Mouse (Mus musculus): ENCODE measurements around the gene Tcf19. TPM values are rescaled to one million over a fixed set of nuclear protein-coding genes. Genes with fewer than 3 reads are reported as not detected.

Tcf19 gene
- polyA plus RNA-seq, 1 experiment from 2014 or later, result 39.5 TPM

DNA sequence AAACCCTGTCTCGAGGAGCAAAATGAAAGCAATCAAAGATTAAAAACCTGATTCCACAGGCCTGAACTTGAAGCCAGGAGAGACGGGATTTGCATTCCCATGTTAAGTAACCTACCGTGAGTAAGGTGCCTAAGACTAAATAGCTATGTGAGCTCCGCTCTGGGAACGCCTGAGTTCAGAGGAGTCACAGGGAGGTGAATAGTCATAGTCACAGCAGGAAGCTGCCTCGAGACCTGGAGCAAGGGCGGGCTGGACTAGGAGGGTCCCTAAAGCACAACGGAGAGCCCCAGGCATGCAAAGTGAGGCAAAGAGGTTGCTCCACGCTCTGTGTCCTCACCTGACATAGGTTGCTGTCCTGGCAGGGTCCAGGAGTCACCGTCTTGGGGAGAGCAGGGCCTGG, 22.9 kb upstream of the Tcf19 start:
- Histone ChIP-seq H3K4me3 (ENCODE audit: low read depth, low read length) (no peak overlapping the region), H3K9ac (ENCODE audit: low read depth, low read length) (no peak overlapping the region), H3K4me1 (ENCODE audit: control insufficient read depth, low read depth, low read length) (no peaks in the 10 kb centered on the region), H3K27ac (ENCODE audit: low read length) (no peak overlapping the region), H3K36me3 (ENCODE audit: control insufficient read depth, insufficient read depth) (no peaks in the 10 kb centered on the region), H3K27me3 (ENCODE audit: control insufficient read depth, insufficient read depth, low read depth, low read length) (no peaks in the 10 kb centered on the region), H3K9me3 (replicated peaks; ENCODE audit: control insufficient read depth, low read length) (no peaks in the 10 kb centered on the region), H3K4me2 (ENCODE audit: low read depth, low read length) (no peak overlapping the region)
- 48% methylated on average over 10 of the region's 10 CpGs for WGBS (ENCODE audit: insufficient replicate concordance)
- ATAC-seq (ENCODE audit: low read depth), result no peak

DNA sequence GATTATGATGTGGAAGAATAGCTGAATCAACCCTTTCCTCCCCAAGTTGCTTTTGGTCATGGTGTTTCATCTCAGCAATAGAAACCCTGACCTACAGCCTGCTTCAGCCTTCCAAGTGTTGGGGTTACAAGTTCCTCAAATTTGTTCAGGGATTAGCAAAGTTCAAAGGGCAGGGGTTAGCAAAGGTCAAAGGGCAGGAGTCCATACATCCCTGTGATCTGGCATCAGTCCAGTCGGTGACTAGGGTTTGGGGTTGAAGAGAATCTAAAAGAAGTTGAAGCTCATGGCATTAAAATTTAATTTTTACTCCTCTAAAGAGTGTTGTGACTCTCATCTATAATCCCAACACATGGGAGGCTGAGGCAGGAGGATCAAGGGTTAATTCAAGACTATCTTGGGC, 21.9 kb upstream of the Tcf19 start:
- ATAC-seq (ENCODE audit: low read depth), result no peak
- Histone ChIP-seq H3K4me2 (ENCODE audit: low read depth, low read length) (no peak overlapping the region), H3K36me3 (ENCODE audit: control insufficient read depth, insufficient read depth) (no peaks in the 10 kb centered on the region), H3K9ac (ENCODE audit: low read depth, low read length) (no peak overlapping the region), H3K27me3 (ENCODE audit: control insufficient read depth, insufficient read depth, low read depth, low read length) (no peaks in the 10 kb centered on the region), H3K9me3 (replicated peaks; ENCODE audit: control insufficient read depth, low read length) (no peaks in the 10 kb centered on the region), H3K27ac (ENCODE audit: low read length) (no peak overlapping the region), H3K4me3 (ENCODE audit: low read depth, low read length) (no peak overlapping the region), H3K4me1 (ENCODE audit: control insufficient read depth, low read depth, low read length) (no peaks in the 10 kb centered on the region)
- WGBS (ENCODE audit: insufficient replicate concordance), result 49% methylated on average over 1 of the region's 1 CpGs

- no peak overlapping the region for H3K9ac ChIP-seq (ENCODE audit: low read depth, low read length)
- no peak overlapping the region for H3K4me2 ChIP-seq (ENCODE audit: low read depth, low read length)
- ATAC-seq (ENCODE audit: low read depth), result no peak
- no peaks in the 10 kb centered on the region for H3K4me1 ChIP-seq (ENCODE audit: control insufficient read depth, low read depth, low read length)
- no peaks in the 10 kb centered on the region for H3K36me3 ChIP-seq (ENCODE audit: control insufficient read depth, insufficient read depth)
- no peaks in the 10 kb centered on the region for H3K27me3 ChIP-seq (ENCODE audit: control insufficient read depth, insufficient read depth, low read depth, low read length)
- no peak overlapping the region for H3K27ac ChIP-seq (ENCODE audit: low read length)
- 55% methylated on average over 4 of the region's 4 CpGs for WGBS (ENCODE audit: insufficient replicate concordance)
- no peak overlapping the region for H3K4me3 ChIP-seq (ENCODE audit: low read depth, low read length)
- no peaks in the 10 kb centered on the region for H3K9me3 ChIP-seq (replicated peaks; ENCODE audit: control insufficient read depth, low read length)
These were observed 20.8 kb upstream of the Tcf19 start for GRCm38 (mm10) chr17:35537421-35537820.

GRCm38 (mm10) chr17:35534343-35534742, 17.7 kb upstream of the Tcf19 start:
- Histone ChIP-seq H3K9me3 (replicated peaks; ENCODE audit: control insufficient read depth, low read length) (no peaks in the 10 kb centered on the region), H3K27ac (ENCODE audit: low read length) (no peak overlapping the region), H3K4me1 (ENCODE audit: control insufficient read depth, low read depth, low read length) (no peaks in the 10 kb centered on the region), H3K4me3 (ENCODE audit: low read depth, low read length) (no peak overlapping the region), H3K36me3 (ENCODE audit: control insufficient read depth, insufficient read depth) (no peaks in the 10 kb centered on the region), H3K4me2 (ENCODE audit: low read depth, low read length) (no peak overlapping the region), H3K9ac (ENCODE audit: low read depth, low read length) (no peak overlapping the region), H3K27me3 (ENCODE audit: control insufficient read depth, insufficient read depth, low read depth, low read length) (no peaks in the 10 kb centered on the region)
- 9% methylated on average over 6 of the region's 6 CpGs for WGBS (ENCODE audit: insufficient replicate concordance)
- no peak for ATAC-seq (ENCODE audit: low read depth)

DNA sequence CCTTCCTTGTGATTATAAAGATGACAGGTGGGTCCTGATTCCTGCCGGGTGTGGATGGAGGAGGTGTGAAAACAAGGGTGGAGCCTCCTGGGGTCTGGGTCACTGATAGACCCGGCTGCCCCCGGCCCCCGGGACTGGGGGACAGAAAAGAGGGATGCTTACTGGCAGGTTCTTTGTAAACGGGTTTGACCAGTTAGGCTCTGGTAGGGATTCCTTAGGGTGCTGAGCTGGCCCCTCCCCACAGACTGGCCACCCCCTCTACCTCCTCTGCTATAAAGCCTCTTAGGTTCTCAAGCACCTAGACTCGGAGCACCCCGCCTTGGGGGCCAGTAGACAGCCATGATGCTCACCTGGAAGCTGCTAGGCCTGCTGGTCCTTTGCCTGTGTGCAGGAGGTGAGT, 16.3 kb upstream of the Tcf19 start, which contains the start of gene Psors1c2:
Gene Psors1c2 (plus strand): TSS at position 301 of the 400 bp plus-strand sequence.
- ATAC-seq (ENCODE audit: low read depth), result no peak
- no peaks in the 10 kb centered on the region for H3K4me1 ChIP-seq (ENCODE audit: control insufficient read depth, low read depth, low read length)
- no peak within 1 kb of the TSS for H3K4me2 ChIP-seq (ENCODE audit: low read depth, low read length)
- no peak within 1 kb of the TSS for H3K27ac ChIP-seq (ENCODE audit: low read length)
- no peaks in the 10 kb centered on the region; the same call in 1 of the 2 replicates for H3K36me3 ChIP-seq (ENCODE audit: control insufficient read depth, insufficient read depth)
- 17% methylated on average over 7 of the region's 7 CpGs for WGBS (ENCODE audit: insufficient replicate concordance)
- H3K9me3 ChIP-seq (replicated peaks; ENCODE audit: control insufficient read depth, low read length), result no peaks in the 10 kb centered on the region
- no peaks in the 10 kb centered on the region for H3K27me3 ChIP-seq (ENCODE audit: control insufficient read depth, insufficient read depth, low read depth, low read length)
- H3K9ac ChIP-seq (ENCODE audit: low read depth, low read length), result no peak within 1 kb of the TSS
- H3K4me3 ChIP-seq (ENCODE audit: low read depth, low read length), result no peak within 1 kb of the TSS

DNA sequence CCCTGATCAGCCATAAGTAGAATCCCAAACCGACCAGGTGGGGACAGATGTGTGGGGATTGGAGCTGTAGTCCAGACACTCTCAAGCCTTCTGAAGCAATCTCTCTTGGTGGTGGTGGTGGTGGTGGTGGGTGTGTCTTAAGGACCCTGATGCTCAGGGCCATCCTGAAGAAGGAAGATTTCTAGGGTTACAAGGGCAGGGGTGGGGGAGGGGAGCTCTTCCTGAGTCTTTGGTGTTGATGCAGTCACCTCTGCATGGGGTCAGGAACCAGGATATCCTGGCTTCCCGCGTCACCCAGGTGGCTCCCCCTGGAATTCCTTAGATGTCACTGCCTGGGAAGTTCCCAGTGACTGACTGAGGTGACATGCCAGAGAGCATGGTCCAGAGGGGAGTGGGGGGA, 15.7 kb upstream of the Tcf19 start:
- Histone ChIP-seq H3K27me3 (ENCODE audit: control insufficient read depth, insufficient read depth, low read depth, low read length) (no peaks in the 10 kb centered on the region), H3K36me3 (ENCODE audit: control insufficient read depth, insufficient read depth) (no peaks in the 10 kb centered on the region; the same call in 1 of the 2 replicates), H3K4me2 (ENCODE audit: low read depth, low read length) (no peak overlapping the region), H3K9ac (ENCODE audit: low read depth, low read length) (no peak overlapping the region), H3K9me3 (replicated peaks; ENCODE audit: control insufficient read depth, low read length) (no peaks in the 10 kb centered on the region), H3K4me1 (ENCODE audit: control insufficient read depth, low read depth, low read length) (no peaks in the 10 kb centered on the region), H3K27ac (ENCODE audit: low read length) (no peak overlapping the region), H3K4me3 (ENCODE audit: low read depth, low read length) (no peak overlapping the region)
- no peak for ATAC-seq (ENCODE audit: low read depth)
- 11% methylated on average over 3 of the region's 3 CpGs for WGBS (ENCODE audit: insufficient replicate concordance)

DNA sequence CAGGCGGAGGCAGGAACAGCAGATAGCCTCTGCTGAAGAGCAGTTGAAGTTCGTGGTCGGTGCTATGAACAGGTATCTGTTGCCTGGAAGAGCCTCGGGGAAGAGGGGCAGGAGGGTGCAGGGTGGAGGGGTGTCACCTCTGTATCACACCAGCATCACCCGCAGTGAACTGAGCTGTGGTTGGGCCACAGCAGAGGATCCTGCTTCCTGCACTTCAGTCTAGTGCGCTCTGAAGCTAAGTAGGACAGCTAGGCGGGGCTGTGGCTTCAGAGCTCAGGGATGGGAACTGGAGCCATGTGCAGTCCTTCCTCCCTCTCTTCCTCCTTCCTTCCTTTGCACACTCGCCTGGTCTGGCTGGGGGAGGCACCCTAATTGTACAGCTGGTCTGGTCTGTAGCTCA, 10.0 kb upstream of the Tcf19 start:
- WGBS (ENCODE audit: insufficient replicate concordance), result 42% methylated on average over 8 of the region's 8 CpGs
- Histone ChIP-seq H3K27me3 (ENCODE audit: control insufficient read depth, insufficient read depth, low read depth, low read length) (no peaks in the 10 kb centered on the region), H3K27ac (ENCODE audit: low read length) (no peak overlapping the region), H3K4me1 (ENCODE audit: control insufficient read depth, low read depth, low read length) (no peaks in the 10 kb centered on the region), H3K4me3 (ENCODE audit: low read depth, low read length) (no peak overlapping the region), H3K36me3 (ENCODE audit: control insufficient read depth, insufficient read depth) (peaks cover 3% of the 10 kb centered on the region), H3K4me2 (ENCODE audit: low read depth, low read length) (no peak overlapping the region), H3K9me3 (replicated peaks; ENCODE audit: control insufficient read depth, low read length) (no peaks in the 10 kb centered on the region), H3K9ac (ENCODE audit: low read depth, low read length) (no peak overlapping the region)
- no peak for ATAC-seq (ENCODE audit: low read depth)

DNA sequence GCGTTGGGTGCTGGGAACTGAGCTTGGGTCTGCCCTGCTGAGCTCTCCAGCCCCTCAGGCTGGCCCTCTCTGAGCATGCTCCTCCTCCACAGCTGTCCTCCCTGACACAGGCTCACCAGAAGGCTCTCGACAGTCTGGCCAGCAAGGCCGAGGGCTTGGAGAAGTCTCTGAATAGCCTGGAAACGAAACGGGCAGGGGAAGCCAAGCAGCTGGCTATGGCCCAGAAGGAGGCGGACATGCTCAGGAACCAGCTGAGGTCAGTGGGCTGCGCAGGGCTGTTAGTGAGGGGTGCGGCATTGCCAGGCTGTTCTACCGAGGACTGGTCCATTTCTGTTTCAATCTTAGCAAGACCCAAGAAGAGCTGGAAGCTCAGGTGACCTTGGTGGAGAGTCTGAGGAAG, 7.7 kb upstream of the Tcf19 start:
- no peak overlapping the region for H3K4me3 ChIP-seq (ENCODE audit: low read depth, low read length)
- no peak overlapping the region for H3K27ac ChIP-seq (ENCODE audit: low read length)
- ATAC-seq (ENCODE audit: low read depth), result no peak
- no peaks in the 10 kb centered on the region for H3K9me3 ChIP-seq (replicated peaks; ENCODE audit: control insufficient read depth, low read length)
- no peaks in the 10 kb centered on the region for H3K4me1 ChIP-seq (ENCODE audit: control insufficient read depth, low read depth, low read length)
- WGBS (ENCODE audit: insufficient replicate concordance), result 84% methylated on average over 9 of the region's 9 CpGs
- H3K9ac ChIP-seq (ENCODE audit: low read depth, low read length), result no peak overlapping the region
- no peaks in the 10 kb centered on the region for H3K27me3 ChIP-seq (ENCODE audit: control insufficient read depth, insufficient read depth, low read depth, low read length)
- H3K36me3 ChIP-seq (ENCODE audit: control insufficient read depth, insufficient read depth), result peaks cover 3% of the 10 kb centered on the region
- H3K4me2 ChIP-seq (ENCODE audit: low read depth, low read length), result no peak overlapping the region

DNA sequence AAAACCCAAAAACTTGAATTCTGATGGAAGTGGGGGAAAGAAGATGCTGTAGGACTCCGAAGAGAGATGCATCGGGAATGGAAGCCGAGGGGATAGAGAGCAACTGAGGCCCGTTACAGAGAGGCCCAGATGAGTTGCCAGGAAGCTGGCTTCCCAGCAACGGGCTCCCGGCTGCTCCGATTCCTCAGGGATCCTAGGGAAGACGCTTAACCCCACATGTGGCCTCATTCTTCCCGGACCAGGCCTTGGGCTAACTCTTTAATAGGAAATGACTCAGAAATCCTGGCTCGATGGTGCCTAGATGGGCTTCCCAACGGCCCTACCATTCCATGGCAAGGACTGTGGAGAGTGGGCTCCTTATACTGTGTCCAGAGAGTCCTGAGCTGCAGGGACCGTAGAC, 902 bp upstream of the Tcf19 start:
- Histone ChIP-seq H3K4me3 (ENCODE audit: low read depth, low read length) (peak overlapping the region; percentile 81), H3K36me3 (ENCODE audit: control insufficient read depth, insufficient read depth) (peaks cover 12% of the 10 kb centered on the region), H3K27ac (ENCODE audit: low read length) (peak overlapping the region; percentile 82), H3K9me3 (replicated peaks; ENCODE audit: control insufficient read depth, low read length) (no peaks in the 10 kb centered on the region), H3K4me1 (ENCODE audit: control insufficient read depth, low read depth, low read length) (peaks cover 31% of the 10 kb centered on the region), H3K4me2 (ENCODE audit: low read depth, low read length) (peak overlapping the region; percentile 80), H3K9ac (ENCODE audit: low read depth, low read length) (peak overlapping the region; percentile 74), H3K27me3 (ENCODE audit: control insufficient read depth, insufficient read depth, low read depth, low read length) (no peaks in the 10 kb centered on the region)
- 16% methylated on average over 12 of the region's 12 CpGs for WGBS (ENCODE audit: insufficient replicate concordance)
- ATAC-seq (ENCODE audit: low read depth), result no peak
